Mouse (Mus musculus) olfactory bulb, adult 2 months (tissue): Measurements from ENCODE around the gene Atxn2l. TPM values are rescaled to one million over a fixed set of nuclear protein-coding genes. Genes with fewer than 3 reads are reported as not detected.
A peak's percentile ranks its signal among the peaks of the same experiment; 100 is the strongest.

Source experiments
- H3K27ac ChIP-seq: fragments of 200-500 bp; 2 replicates; pipeline ENCODE4 v1.5.1; 2012; ENCODE audit warnings: low read depth, low read length; ENCODE audit not compliant: insufficient read depth
- H3K4me1 ChIP-seq: fragments of 200-500 bp; 2 replicates; pipeline ENCODE4 v1.6.1; 2012; ENCODE audit warnings: low read length; ENCODE audit not compliant: control insufficient read depth, insufficient read depth
- H3K4me3 ChIP-seq: fragments of 200-500 bp; 2 replicates; pipeline ENCODE4 v1.5.1; 2012; ENCODE audit warnings: mild to moderate bottlenecking, low read depth, low read length, moderate library complexity; ENCODE audit not compliant: insufficient read depth
- CTCF ChIP-seq: fragments of 200-500 bp; IDR thresholded peaks from 2 replicates; pipeline ENCODE4 v1.5.1; 2012; ENCODE audit warnings: low read depth, mild to moderate bottlenecking, low read length, moderate library complexity; ENCODE audit not compliant: insufficient read depth
- POLR2A ChIP-seq: fragments of 200-500 bp; IDR thresholded peaks from 2 replicates; pipeline ENCODE4 v1.6.1; 2012; ENCODE audit warnings: mild to moderate bottlenecking, low read depth, low read length, moderate library complexity; ENCODE audit not compliant: insufficient read depth
- WGBS: fragments of 180-500 bp; shearing (Covaris S2); methylation state at CpG from one replicate; pipeline ENCODE4 v1.1.7; 2018; 5-methylcytosine and 5-hydroxymethylcytosine counted together
- polyA plus RNA-seq: library from polyadenylated mRNA; stranded (reverse); fragments of >200 nt; gene quantifications from 2 replicates; pipeline ENCODE4 v1.2.4, GENCODE M21; 2012; ENCODE audit warnings: low replicate concordance; ENCODE audit not compliant: missing spikeins, insufficient read depth, insufficient read length

The Atxn2l gene
- polyA plus RNA-seq, 1 experiment = not detected

DNA sequence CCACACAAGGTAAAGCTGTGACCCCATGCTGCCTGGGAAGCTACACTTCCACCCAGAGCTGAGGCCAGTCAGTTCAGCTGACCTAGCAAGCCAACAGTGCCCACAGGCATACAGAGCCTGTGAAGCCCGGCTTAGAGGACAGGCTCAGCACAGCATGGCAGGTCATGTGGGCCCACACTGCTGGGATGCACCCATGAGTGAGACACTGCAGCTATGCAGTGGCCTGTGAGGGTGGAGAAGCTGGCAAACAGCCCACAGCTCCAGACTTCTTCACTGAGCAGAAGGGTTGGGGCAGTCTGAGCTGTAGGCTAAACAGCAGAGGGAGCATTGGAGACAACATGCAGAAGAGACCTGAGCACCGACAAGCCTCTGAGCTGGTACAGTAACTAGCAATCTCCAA lies 16.3 kb upstream of the Atxn2l start:
- 15% methylated on average over 2 of the region's 2 CpGs for WGBS
- Histone ChIP-seq H3K27ac (peak overlapping the region; percentile 3; the same call in 1 of the 2 replicates), H3K4me1 (peaks cover 5% of the 10 kb centered on the region), H3K4me3 (no peak overlapping the region)
- TF ChIP-seq CTCF = no peak
- no peak for TF ChIP-seq POLR2A

DNA sequence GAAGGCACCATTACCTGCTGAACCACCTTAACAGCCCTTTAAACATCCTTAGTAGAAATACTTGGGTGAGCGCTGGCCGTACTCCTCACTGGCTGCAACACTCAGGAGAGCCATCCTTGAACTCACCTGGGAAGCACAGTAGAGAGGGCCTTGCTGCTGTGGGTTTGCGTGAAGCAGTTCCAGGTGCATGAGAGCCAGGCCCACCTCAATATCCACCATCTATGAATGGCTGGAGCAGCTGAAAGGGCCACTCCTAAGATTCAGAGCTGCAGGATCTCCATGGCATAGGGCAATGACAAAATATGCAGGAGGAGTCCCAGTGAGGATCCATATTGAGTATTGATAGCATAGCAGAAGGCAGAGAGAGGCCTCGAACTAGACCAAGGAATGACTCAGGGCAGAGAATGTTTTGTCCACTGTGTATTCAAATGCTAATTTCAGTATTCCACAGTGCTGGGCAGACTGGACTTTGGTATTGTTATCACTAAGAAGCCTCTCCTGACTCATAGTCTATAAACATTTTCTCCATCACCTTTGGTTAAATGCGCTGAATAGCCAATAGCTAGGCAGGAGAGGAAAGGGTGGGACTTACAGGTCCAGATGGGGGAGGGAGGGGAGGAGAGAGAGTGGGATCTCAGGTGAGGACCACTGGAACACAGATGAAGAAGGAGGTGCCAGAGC lies 15.2 kb upstream of the Atxn2l start:
- WGBS = 84% methylated on average over 5 of the region's 5 CpGs
- Histone ChIP-seq H3K4me1 (peaks cover 5% of the 10 kb centered on the region), H3K27ac (no peak overlapping the region), H3K4me3 (no peak overlapping the region)
- TF ChIP-seq CTCF = no peak
- TF ChIP-seq POLR2A = no peak

DNA sequence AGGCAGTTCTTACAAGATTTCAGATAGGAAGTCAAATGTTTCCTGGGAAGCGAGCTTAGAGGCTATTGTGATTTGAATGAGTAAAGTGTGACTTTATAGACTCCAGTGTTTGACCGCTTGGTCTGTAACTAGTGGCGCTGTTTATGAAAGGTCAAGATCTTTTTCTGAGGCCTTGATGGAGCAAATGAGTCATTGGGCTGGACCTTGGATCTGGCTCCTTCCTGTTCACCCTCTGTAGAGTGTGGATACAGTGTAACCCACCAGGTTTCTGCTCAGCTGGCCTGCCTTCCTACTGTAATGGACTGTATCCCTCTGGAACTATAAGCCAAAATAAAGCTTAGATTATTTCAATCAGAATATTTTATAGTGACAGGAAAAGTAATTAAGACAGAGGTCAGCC lies 8.1 kb upstream of the Atxn2l start:
- Histone ChIP-seq H3K4me3 (no peak overlapping the region), H3K27ac (no peak overlapping the region), H3K4me1 (no peaks in the 10 kb centered on the region)
- WGBS = 82% methylated on average over 3 of the region's 3 CpGs
- TF ChIP-seq CTCF (no peak), POLR2A (no peak)

DNA sequence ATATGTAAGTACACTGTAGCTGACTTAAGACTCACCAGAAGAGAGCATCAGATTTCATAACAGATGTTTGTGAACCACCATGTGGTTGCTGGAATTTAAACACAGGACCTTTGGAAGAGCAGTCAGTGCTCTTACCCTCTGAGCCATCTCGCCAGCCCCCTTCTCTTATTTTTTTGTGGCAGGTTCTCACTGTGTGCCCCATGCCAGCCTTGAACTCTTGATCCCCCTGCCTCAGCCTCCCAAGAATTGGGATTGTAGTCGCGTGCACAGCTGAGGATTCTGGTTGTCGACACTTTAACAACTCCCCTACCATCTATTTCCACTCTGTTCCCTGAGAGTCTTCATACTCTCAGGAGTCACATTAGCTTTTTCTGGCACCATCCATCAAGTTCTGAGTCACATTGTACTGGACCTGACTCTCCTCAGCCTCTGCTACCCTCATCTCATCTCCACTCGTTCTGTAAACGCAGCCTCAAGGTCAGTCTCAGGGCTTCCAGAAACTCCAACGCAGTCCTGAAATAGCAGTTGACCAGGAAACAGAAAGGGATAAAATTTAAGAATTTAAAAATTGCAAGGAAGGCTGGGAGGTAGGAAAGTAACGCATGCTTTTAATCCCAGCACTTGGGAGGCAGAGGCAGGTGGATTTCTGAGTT lies 4.0 kb upstream of the Atxn2l start:
- WGBS = 92% methylated on average over 8 of the region's 8 CpGs
- TF ChIP-seq POLR2A (no peak), CTCF (no peak)
- Histone ChIP-seq H3K27ac (no peak overlapping the region), H3K4me3 (no peak overlapping the region), H3K4me1 (no peaks in the 10 kb centered on the region)

DNA sequence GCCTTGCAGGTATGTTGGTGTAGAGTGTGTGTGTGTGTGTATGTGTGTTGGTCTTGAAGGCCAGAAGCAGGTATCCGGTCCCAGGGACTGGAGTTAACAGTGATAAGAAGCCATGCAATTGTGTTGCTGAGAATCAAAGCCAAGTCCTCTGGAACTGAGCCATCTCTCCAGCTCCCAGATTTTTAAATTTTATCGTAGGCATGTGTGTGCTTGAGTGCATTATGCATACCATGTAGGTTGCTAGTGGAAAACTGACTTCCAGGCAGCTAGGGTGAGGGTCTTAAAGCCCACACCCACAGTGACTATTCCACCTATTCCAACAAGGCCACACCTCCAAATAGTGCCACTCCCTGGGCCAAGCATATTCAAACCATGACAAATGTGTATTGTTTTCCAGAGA lies 1.7 kb upstream of the Atxn2l start:
- no peak for TF ChIP-seq POLR2A
- no peak for TF ChIP-seq CTCF
- Histone ChIP-seq H3K27ac (no peak overlapping the region), H3K4me3 (no peak overlapping the region), H3K4me1 (no peaks in the 10 kb centered on the region)
- 55% methylated on average over 2 of the region's 2 CpGs for WGBS

DNA sequence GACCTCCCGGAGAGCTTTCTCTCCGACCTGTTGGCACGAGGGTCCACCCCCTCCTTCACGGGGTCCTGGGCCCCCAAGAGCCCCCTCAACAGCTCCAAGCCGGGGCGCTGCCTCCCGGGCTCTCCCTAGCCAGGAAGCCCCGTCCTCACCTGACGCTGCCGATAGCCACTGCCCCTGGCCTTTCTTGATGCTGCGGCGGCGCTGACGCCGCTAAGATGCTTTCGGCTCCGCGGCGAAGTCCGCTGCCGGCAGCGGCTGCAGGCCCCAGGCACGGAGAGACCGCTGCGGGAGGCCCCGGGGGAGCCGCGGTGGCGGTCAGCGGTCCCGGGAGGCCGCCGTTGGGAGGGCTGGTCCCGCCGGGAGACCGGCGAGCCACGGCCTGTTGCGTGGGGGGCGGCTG lies 486 bp downstream of the Atxn2l start:
- TF ChIP-seq CTCF (no peak), POLR2A (no peak)
- no peaks in the 10 kb centered on the region for H3K4me1 ChIP-seq
- H3K27ac ChIP-seq = peak overlapping the region; percentile 81
- under 1% methylated on average over 40 of the region's 40 CpGs for WGBS
- peak overlapping the region; percentile 96 for H3K4me3 ChIP-seq

DNA sequence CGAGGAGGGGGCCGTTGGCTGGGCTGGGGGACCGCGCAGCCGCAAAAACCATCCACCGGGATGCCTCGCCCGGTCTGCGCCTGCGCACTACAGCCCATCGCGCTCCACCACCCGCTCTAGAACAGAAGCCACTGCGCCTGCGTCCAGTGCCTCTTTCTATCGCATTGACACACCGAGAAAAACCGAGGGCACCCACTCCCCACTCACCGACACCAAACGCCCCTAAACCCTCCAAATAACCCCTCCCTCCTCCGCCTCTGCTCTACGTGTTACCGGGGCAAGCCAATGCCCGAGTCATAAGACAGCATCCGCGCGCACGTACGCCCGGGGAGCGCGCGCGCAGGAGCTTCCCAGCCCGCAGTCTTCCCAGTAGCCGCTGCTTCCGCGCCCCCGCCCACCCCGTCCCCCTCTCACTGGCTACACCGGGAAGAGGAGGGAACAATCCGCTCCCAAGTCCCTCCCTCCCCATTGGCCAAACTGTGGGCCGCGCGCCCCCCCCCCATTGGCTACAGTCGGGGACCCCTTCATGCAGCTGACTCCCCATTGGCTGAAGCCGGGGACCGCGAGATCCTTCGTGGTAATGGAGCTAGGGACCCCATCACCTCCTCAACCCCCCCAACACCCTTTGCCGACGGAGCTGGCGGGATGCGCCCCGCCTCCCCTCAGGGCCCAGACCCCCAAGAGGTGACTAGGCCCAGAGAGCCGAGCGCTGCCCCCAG lies 1.1 kb downstream of the Atxn2l start:
- Histone ChIP-seq H3K4me1 (no peaks in the 10 kb centered on the region), H3K4me3 (peak overlapping the region; percentile 96), H3K27ac (peak overlapping the region; percentile 84)
- peak; percentile 60; the same call in 1 of the 2 replicates for TF ChIP-seq POLR2A
- no peak for TF ChIP-seq CTCF
- 1% methylated on average over 55 of the region's 57 CpGs for WGBS

DNA sequence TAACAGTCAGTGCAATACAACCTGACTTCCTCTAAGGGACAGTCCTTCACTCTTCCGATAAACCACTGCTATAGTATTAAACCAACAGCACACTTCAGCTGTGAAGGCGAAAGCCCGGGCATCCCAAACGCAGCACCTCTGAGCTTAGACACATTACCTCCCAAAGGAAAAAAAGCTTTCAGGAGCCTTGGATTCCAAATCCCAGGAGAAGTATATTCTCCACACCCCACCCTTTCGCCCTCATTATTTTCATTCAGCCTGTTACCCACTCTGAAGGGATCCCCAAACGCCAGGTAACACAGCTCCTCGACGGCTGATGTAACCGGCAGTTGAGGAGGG lies 1.6 kb downstream of the Atxn2l start:
- Histone ChIP-seq H3K4me1 (no peaks in the 10 kb centered on the region), H3K27ac (0 out of 2 replicates have a peak overlapping the region, but pooled peaks have one; percentile 84), H3K4me3 (peak overlapping the region; percentile 96)
- TF ChIP-seq CTCF = no peak
- TF ChIP-seq POLR2A = no peak
- 2% methylated on average over 9 of the region's 9 CpGs for WGBS

DNA sequence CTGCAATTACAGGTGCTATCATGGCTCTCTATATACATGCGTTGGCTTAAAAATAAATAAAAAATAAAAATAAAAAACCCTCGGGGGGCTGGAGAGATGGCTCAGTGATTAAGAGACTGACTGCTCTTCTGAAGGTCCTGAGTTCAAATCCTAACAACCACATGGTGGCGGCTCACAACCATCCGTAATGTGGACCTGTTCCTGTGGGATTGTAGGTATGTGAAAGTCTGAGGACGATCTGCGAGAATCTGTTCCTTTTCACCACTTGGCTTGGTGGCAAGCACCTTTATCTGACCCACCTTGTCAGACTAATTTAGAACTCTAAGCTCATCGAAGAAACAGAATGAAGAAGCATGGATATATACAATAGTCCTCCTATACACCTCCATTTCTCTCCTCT lies 3.8 kb downstream of the Atxn2l start:
- Histone ChIP-seq H3K4me1 (no peaks in the 10 kb centered on the region), H3K4me3 (no peak overlapping the region), H3K27ac (no peak overlapping the region)
- no peak for TF ChIP-seq POLR2A
- no peak for TF ChIP-seq CTCF
- WGBS = 96% methylated on average over 7 of the region's 7 CpGs
